Mouse (Mus musculus) common myeloid progenitor, adult 5-6 weeks (primary cell): ENCODE results near the gene Lypla2. TPM values are rescaled to one million over a fixed set of nuclear protein-coding genes. Genes with fewer than 3 reads are reported as not detected.

Experiments used
- ATAC-seq: replicated peaks from 2 replicates; pipeline ENCODE4 v1.8.0; 2016; ENCODE audit warnings: low read depth, mild to moderate bottlenecking, moderate TSS enrichment, inconsistent platforms; ENCODE audit not compliant: poor library complexity, severe bottlenecking
- total RNA-seq: library from RNA; stranded (forward); fragments of 200-1000, 187-1606 nt; gene quantifications from 2 replicates; pipeline ENCODE4 v1.2.3, GENCODE M21; 2017

Gene Lypla2
- total RNA-seq, 1 experiment from 2014 or later: 16.1 TPM

DNA sequence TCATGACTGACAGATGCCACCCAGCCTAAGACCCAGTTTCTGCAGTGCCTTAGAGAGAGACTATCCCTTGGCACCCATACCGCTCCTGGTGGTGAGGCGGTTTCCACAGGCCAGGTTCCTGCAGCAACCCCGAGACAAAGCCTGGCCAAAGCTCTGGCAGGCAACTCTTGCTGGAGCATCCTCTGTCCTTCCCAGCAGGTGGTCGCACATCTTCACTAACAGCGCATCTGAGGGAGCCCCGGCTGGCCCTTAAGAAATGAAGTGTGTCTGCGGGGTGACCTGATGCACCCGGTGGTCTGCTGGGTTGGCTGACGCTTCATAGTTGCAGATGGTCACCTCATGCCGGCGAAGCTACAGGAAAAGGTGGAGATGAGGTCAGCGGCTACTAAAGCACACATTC is 3.7 kb upstream of the Lypla2 start:
- ATAC-seq: no peak

DNA sequence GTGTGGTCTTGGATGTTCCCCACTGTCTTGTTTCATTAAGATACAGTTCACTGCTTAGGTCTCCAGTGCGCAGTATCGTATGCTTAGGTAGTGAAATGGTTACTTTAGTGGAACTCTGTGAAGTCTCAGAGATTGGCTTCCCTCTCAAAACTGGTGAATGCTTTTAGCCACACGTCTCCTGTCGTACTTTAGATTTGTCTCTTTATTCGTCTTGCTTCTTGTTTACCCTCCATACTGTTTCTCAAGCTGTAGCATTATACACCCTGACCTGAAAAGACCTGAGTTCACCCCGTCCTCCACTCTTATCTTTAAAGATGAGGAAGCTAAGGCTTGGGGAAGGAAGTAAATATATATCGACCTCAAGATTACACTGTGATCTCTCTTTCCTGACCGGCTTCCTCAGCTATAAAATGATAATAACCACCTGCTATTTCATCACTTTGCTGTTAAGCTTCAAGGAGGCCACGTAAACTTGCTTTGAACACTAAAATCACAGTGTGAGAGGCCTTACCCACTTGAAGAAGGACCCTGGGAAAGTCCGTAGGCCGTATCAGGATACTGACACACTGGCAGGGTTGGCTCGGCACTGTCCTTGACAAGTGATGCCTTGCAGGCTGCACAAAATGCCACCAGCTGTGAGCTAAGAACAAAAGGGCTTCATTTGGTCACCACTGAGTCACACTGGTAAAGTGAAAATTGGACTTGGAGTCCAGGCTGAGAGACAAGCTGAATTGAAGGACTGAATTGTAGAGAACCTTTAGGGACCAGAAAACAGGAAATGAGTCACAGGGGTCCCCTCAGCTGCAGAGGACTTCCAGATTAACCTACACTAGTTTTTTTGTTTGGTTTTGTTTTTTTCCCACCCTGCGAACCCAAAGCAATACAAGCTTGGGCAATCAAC is 735 bp upstream of the Lypla2 start:
- peak; percentile 20; the same call in 1 of the 2 replicates for ATAC-seq

DNA sequence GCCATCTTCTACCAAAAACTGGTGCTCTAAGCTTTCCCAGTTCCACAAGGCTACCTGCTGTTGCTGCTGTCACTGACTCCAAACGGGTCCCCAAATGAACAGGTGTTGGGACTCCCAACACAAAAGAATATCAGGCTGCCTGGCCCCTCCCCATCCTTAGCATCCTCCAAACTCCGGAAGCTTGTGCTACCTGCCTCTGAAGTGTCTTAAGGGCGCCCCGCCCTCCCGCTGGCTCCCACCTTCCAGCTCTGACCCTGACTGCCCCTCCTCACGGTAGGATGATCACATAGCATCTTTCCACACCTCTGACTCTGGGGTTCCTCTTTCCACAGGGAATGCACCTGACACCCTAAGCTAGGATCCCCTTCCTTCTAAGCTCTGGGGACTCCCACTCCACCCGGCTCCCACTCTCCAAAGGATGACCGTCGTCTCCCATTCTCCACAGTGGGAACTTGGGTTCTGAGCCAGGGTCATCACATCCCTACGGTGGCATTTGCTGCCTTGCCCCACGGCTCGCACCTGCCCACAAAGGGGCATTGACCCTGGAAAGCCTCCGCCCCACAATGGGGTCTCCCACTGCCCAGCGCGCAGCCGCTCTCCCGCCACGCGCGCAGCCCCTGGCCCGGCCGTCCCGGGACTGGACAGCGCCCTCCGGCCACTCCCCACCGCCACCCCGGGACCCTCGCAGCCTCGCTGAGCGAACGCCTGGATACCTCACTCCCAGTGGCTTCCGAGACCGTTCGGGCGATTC is 446 bp downstream of the Lypla2 start:
- ATAC-seq: no peak

DNA sequence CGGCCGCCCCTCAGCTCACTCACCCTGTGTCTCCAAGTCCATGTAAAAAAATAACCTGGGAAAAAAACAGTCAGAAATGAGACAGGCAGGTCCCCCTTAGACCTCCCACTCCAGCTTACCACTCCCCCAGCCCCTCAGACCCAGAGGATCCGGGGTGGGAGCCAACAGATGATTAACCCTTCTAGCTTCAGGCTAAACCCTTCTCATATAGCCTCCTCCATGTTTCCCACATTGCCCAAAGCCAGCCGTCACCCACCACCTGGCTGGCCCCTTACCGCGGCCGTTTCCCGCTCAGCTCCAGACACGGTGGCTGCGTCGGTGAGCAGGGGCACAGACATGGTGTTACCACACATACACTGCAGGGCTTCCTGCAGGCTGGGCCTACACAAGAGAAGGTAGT is 1.8 kb downstream of the Lypla2 start:
- ATAC-seq: no peak

DNA sequence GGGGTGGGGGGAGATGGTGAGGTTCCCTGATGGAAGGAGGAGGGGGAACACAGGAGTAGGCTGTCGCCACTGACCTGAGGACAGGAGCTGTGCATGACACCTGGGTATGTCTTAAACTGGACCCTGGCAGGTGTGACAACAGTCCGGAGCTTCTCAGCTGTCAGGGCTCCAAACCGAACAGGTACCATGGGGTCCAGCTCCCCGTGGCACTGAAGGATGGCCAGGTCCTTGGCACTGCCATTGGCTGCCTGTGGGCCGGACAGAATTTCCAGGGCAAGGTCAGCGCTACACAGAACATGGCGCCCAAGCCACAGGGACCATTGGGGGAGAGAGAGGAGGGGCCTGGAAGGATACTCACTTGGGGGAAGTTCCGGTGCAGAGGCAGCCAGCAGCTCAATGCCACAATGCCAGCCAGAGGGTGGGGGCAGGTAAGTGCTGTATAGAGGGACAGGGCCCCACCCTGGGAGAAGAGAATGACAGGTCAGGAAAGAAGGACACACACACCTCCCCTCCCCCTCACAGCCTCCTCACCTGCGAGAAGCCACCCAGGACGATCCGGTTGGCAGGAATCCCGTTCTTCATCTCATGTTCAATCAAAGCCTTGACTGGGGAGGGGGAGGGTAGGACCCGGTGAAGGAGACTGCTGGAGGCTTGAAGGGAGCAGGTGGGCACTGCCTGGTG is 3.2 kb downstream of the Lypla2 start:
- ATAC-seq: no peak

DNA sequence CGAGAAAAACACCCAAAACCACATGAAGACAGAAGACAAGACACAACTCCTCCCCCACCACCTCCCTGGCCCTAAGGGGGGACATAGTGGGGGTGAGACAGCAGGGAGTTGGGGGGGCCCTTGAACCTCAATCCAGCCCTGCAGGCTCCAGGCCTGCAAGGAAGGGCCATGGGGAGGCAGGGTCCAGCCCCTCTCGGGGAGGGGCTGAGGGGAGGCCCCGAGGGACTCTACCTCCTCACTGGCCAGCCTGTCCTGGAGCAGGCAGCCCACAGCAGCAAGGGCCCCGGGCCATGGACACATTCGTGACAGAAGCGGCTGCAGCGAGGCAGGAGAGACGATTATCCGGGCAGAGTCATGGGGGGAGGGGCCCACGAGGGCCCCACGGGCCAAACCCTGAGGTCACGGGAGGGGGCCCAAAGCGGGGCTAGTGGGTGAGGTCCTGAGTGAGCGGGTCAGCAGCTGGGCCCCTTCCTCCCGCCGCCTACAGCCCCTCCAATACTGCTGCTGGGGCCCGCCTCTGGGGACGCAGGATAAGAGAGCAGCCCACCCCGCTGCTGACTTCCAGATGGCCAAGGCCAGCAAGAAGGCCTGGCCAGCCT is 4.1 kb downstream of the Lypla2 start:
- ATAC-seq: no peak

DNA sequence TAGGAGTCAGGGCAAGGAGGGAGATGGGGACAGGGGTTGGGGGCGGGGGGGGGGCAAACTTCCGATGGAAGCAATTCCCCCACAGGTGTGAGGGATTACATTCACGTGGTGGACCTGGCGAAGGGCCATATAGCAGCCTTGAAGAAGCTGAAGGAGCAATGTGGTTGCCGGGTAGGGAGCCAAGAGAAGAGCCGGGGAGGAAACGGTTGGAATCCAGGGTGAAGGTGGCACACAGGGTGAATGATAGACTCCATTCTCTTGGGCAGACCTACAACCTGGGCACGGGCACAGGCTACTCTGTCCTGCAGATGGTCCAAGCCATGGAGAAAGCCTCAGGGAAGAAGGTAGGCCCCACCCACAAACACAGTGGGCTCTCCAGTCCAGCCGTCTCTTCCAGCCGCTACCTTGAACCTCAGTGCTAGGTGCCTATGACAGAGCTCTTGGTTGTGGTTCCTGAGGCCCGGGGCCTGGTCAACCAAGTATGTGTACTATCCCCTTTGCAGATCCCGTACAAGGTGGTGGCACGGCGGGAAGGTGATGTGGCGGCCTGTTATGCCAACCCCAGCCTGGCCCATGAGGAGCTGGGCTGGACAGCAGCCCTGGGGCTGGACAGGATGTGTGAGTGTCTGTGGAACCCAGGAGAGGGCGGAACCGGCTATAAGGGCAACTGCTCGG is 5.2 kb downstream of the Lypla2 start:
- ATAC-seq: no peak

DNA sequence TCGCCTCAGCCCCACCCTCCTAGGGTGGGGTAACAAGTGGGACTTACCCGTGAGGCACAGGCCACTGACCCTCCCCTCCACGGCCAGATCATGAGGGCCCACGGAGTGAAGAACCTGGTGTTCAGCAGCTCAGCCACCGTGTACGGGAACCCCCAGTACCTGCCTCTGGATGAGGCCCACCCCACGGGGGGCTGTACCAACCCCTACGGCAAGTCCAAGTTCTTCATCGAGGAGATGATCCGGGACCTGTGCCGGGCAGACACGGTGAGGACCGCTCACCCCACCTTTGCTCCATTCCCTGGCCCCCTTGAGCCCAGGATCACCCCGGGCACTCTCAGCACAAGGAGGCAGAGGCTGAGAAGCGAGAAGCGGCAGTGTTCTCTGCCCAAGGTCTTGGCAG is 6.1 kb downstream of the Lypla2 start:
- no peak for ATAC-seq

DNA sequence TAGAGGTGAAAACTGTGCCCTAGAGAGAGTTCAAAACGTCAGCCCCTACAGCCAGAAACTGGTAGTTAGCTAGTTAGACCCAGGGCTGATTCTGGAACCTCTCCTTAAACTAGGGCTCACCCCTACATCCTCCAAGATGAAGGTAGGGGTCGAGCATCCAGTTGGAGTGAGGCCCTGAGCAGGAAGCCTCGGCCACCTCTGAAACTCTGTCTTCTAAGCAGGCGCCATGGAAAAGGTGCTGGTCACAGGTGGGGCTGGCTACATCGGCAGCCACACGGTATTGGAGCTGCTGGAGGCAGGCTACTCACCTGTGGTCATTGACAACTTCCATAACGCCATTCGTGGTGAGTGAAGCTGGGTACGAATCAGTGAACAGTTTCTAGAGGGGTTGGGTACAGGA is 7.3 kb downstream of the Lypla2 start:
- no peak for ATAC-seq

DNA sequence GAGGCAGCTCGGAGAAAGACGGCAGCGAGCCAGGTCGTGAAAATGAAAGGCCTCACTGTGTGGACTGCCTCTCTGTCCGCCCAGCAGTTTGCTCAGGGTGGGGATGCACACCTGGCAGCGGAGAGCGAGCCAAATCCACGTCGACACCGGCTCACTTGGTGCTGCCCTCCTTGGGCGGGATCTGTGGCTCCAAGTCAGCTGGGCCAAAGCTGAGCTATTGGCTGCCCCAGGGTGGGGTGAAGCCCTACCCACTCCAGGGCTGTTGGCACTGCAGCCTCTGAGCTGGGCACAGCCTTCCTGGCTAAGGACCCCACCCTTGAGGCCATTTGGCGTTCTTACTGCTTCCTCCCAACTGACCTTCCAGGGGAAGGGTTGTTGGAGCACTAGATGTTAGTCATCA is 8.0 kb downstream of the Lypla2 start:
- peak; percentile 12; the same call in 1 of the 2 replicates for ATAC-seq

DNA sequence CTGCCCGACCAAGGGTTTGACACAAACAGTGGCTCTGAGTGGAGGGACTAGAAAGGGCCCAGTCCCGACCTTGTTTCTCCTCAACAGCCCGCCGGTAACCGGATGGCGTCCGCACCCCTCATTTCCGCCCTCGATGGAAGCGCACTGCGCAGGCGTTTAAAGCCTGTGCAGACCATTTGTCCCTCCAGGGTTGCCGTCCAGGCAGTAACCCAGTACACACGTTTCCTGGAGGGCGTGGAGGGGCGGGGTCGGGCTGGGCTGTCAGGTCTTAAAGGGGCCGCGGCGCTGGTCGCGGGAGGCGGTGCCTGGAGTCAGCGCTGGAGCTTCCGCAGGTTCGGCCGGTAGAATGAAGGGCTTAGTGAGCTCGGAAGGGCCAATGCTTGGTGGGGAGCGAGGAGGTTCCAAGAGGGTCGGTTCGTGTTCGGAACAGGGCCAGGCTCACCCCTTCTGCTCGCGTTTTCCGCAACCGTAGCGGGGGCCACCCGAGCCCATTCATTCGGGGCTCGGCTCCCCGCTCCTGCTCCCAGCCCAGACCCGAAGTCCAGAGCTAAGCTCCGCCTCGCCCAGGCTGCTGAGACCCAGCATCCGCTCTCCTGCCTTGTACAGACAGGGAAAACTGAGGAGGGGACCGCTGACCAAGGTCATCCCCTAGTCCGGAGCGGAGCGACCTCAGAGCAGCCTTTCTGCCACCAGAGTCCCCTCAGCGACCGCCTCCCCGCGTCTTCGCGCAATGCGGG is 8.8 kb downstream of the Lypla2 start, which contains the start of gene Gale:
Gene Gale, plus strand, starts transcription at position 271 of the 737 bp plus-strand sequence.
- ATAC-seq: peak; percentile 85

DNA sequence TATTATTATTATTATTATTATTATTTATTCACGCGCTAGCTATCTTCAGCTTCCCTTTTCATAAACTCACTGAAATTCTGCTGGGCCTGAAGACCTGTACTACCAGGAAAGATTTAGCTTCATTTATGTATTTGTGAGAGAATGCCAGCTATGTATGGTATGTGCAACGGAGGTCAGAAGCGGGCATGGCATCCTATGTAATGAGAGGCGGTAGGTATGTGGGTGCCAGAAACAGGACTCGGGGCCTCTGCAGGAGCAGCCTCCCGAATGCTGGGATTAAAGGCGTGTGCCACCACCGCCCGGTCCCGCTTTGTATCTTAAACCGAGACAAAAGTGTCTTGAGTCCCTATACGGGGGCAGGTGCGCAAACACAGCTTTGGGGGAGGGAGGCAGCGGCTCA is 9.5 kb downstream of the Lypla2 start:
- ATAC-seq: no peak

DNA sequence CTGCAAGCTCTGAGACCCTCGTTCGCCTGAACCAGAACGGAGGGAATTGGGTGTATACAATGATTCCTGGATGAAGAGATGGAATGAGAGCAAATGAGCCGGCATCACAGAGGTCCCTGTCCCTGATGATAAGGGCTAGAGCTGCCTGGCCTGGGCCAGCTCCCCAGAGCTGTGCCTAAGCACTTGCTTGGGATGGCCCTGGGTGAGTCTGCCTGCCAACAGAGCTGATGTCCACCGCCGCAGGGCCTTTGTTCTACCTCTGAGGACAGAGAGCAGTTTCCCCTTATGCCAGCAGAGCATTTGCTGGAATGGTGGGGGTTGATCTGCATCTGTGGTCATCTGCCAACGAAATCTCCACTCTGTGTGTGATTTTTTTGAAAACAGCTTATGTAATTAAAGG is 10.2 kb downstream of the Lypla2 start:
- no peak for ATAC-seq

DNA sequence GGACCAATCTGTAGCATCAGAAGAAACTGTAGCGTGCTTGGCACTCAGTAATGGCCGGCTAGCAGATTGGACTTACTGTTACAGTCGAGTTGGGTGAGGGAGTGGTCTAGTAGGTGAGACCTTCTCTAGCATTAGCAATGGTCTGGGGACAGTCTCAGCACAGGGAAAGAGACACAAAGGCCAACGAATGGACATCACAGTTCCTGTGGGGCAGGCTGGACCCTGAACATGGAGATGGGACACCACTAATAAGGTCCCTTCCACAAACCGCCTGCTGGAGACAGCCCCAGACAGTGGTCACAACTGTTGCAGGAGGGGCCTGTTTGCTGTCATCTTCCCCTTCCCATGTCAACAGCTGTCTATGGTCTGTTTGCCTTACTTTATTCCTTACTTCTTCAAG is 10.7 kb downstream of the Lypla2 start:
- ATAC-seq: no peak

DNA sequence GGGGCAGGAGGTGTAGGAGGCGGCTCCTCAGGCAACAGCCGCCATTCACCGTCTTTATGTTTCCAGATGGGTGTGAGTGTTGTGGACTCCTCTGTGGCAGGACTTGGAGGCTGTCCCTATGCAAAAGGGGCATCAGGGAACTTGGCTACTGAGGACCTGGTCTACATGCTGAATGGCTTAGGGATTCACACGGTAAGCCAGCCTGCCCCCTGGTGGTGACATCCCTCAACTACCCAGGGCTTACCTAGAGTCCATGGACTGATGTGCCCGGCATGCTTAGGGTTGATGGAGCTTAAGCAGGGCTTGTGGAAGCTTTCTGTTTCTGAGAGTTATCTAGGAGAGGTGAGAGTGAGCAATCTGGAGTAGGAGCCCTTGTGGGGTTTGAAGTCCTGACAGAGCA is 11.7 kb downstream of the Lypla2 start:
- ATAC-seq: peak; percentile 55

DNA sequence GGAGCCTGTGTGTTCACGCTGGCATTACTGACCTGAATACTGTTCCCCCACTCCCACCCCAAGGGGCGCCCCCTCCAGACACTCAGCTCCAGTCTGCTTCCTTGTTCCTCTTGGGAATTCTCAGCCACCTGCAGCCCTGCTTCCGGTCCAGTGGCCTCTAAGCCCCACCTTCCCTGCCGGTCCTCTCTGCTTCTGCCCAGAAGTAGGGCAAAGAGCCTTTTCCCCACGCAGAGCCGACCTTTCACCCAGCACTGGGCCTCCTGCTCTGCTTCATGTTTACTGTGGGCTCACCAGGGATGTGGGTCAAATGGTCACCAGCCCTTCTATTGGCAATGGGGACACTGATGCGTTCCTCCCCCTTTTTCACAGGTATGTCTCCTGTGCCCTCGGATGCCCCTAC is 14.1 kb downstream of the Lypla2 start:
- no peak for ATAC-seq

DNA sequence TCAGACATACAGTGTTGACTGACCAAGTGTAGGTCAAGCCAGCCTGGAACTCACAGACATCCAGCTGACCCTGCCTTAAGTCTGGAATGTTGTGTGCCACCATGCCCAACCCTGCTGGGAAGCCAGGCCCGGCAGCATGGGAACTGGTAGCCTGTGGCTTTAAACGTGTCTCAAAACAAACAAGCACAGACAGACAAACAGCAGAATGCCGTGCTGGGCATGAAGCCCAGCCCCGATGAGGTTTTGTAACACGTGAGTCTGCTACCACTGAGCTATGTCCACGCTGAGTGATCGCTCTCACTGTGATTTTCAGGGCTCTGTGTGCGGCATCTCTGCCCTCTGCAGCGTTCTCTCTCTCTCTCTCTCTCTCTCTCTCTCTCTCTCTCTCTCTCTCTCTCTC is 16.5 kb downstream of the Lypla2 start:
- no peak for ATAC-seq

DNA sequence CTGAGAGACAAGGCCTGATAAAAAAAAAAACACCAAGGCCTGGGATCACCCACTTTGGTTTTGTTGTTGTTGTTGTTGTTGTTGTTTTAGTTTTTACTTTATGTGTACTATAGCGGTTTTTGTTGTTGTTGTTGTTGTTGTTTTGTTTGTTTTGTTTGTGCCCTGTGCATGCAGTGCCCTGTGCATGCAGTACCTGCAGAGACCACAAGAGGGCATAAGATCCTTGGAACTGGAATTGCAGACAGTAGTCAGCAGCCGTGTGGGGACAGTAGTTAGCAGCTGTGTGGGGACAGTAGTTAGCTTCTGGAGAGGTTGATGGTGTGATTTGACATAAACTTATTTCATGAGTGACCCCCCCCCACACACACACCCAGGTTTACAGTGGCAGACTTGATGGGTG is 18.2 kb downstream of the Lypla2 start:
- ATAC-seq: peak; percentile 77

DNA sequence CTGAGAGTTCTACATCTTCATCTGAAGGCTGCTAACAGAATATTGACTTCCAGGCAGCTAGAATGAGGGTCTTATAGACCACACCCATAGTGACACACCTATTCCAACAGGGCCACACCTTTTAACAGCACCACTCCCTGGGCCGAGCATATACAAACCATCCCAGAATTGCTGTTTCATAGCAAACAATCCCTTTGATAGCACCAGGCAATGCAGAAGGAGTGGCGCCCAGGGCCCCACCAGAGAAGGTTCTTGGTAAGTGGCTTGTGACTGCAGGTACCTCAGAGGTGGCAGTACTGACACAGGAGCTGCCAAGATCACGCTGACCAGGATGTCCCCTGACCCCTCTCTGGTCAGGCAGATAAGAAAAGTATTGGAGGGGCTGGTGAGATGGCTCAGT is 19.2 kb downstream of the Lypla2 start:
- no peak for ATAC-seq
